18 mouse cellular contexts compared by ENCODE assay signal in genomic region chr4:57057637-57058036, GRCm38 (mm10).
"Had no signal": no experiment of that assay in that cellular context is flagged by ENCODE, and none has a peak within 500 bp of the region (broad histone marks: within the 10 kb centered on the region; RNA-seq: fewer than 3 reads in every experiment).

No protein-coding gene starts in this region.

- H3K4me2 ChIP-seq: liver, embryonic 13.5 days; lung, embryonic 14.5 days; midbrain, embryonic 12.5 days had no signal

- H3K4me3 ChIP-seq: liver, embryonic 13.5 days; midbrain, embryonic 12.5 days had no signal

- DNase-seq: kidney, adult 18-20 months; kidney, adult 9 months; kidney, postnatal 14 days; kidney, postnatal 4 days; liver, embryonic 13.5 days; lung, embryonic 14.5 days; lung, postnatal 36 days; right cerebral cortex, adult 18-20 months; right cerebral cortex, postnatal 25 days; thymus, adult 2 months; thymus, postnatal 14 days; thymus, postnatal 4 days had no signal

- H3K9ac ChIP-seq: liver, embryonic 13.5 days; lung, embryonic 14.5 days; midbrain, embryonic 12.5 days had no signal

- H3K9me3 ChIP-seq: liver, embryonic 13.5 days; midbrain, embryonic 12.5 days had no signal

- H3K36me3 ChIP-seq: liver, embryonic 13.5 days; midbrain, embryonic 12.5 days had no signal

- H3K27me3 ChIP-seq: liver, embryonic 13.5 days; midbrain, embryonic 12.5 days had no signal

- ATAC-seq: inflammation-experienced regulatory T-cells, adult 6 months; intestine, embryonic 16.5 days; lung, postnatal 0 days; midbrain, embryonic 16.5 days had no signal

- H3K27ac ChIP-seq: liver, embryonic 13.5 days; midbrain, embryonic 12.5 days; stomach, postnatal 0 days had no signal
